Mouse (Mus musculus): ENCODE results near the gene Slx1b. TPM values are rescaled to one million over a fixed set of nuclear protein-coding genes. Genes with fewer than 3 reads are reported as not detected.

The Slx1b gene
- polyA plus RNA-seq (2021; fragmentation: Nextera tagmentation): 6.3 and 7.9 TPM in 2 replicates
- long read RNA-seq, experiment 1, transcript Slx1b-202 (5 exons, 1,390 nt): major isoform, 9 of 20 reads
- long read RNA-seq, experiment 1, transcript Slx1b-203 (6 exons, 3,152 nt): minor isoform, 8 of 20 reads
- long read RNA-seq, experiment 1, partial matches to known transcripts: 1 of 20 reads
- long read RNA-seq, experiment 1, other reads (novel, unspliced or antisense): 1 of 20 reads
- long read RNA-seq, experiment 2, transcript Slx1b-202 (5 exons, 1,390 nt): major isoform, 55 of 86 reads
- long read RNA-seq, experiment 2, transcript Slx1b-203 (6 exons, 3,152 nt): minor isoform, 16 of 86 reads
- long read RNA-seq, experiment 2, partial matches to known transcripts: 6 of 86 reads
- long read RNA-seq, experiment 2, other reads (novel, unspliced or antisense): 8 of 86 reads

GRCm38 (mm10) chr7:126695631-126696207 is at the start of gene Slx1b:
Gene Slx1b (minus strand): TSS chr7:126695784.

GRCm38 (mm10) chr7:126707442-126708174 is 12.0 kb upstream of the Slx1b start, which contains the start of gene Coro1a:
Gene Coro1a (minus strand): TSS chr7:126707787.

GRCm38 (mm10) chr7:126695210-126695611 is 373 bp downstream of the Slx1b start, which contains the start of gene Bola2:
Gene Bola2 (plus strand): TSS chr7:126695401.

GRCm38 (mm10) chr7:126676207-126676606 is 19.4 kb downstream of the Slx1b start, which contains the start of gene Sult1a1:
Gene Sult1a1 (minus strand): TSS chr7:126676432.

GRCm38 (mm10) chr7:126649231-126650051 is 46.1 kb downstream of the Slx1b start, which contains the start of gene Sgf29:
Gene Sgf29 (plus strand): TSS chr7:126649309.

Other genes with a start within 250 kb of the Slx1b start
- 0.13 and 0.16 TPM in 2 replicates for gene Atp2a1, start 232.7 kb downstream of the Slx1b start, polyA plus RNA-seq (2021; fragmentation: Nextera tagmentation)
- gene Sh2b1, start 220.4 kb downstream of the Slx1b start, polyA plus RNA-seq (2021; fragmentation: Nextera tagmentation): 32.6 and 36.0 TPM in 2 replicates
- 84.1 and 87.2 TPM in 2 replicates for gene Tufm, start 208.4 kb downstream of the Slx1b start, polyA plus RNA-seq (2021; fragmentation: Nextera tagmentation)
- gene Atxn2l, start 192.3 kb downstream of the Slx1b start, polyA plus RNA-seq (2021; fragmentation: Nextera tagmentation): 36.7 and 53.5 TPM in 2 replicates
- gene Eif3c, start 129.4 kb downstream of the Slx1b start, polyA plus RNA-seq (2021; fragmentation: Nextera tagmentation): 220 and 222 TPM in 2 replicates
- gene Apobr, start 110.8 kb downstream of the Slx1b start, polyA plus RNA-seq (2021; fragmentation: Nextera tagmentation): 0.18 and 0.43 TPM in 2 replicates
- 14.4 and 15.6 TPM in 2 replicates for gene Cln3, start 110.0 kb downstream of the Slx1b start, polyA plus RNA-seq (2021; fragmentation: Nextera tagmentation)
- not detected in 2 replicates for gene Il27, start 100.8 kb downstream of the Slx1b start, polyA plus RNA-seq (2021; fragmentation: Nextera tagmentation)
- gene Nupr1, start 64.9 kb downstream of the Slx1b start, polyA plus RNA-seq (2021; fragmentation: Nextera tagmentation): 23.0 and 25.6 TPM in 2 replicates
- gene Sgf29, start 46.5 kb downstream of the Slx1b start, polyA plus RNA-seq (2021; fragmentation: Nextera tagmentation): 29.6 and 29.9 TPM in 2 replicates
- 11.5 and 17.2 TPM in 2 replicates for gene Sult1a1, start 19.4 kb downstream of the Slx1b start, polyA plus RNA-seq (2021; fragmentation: Nextera tagmentation)
- 280 and 281 TPM in 2 replicates for gene Bola2, start 383 bp downstream of the Slx1b start, polyA plus RNA-seq (2021; fragmentation: Nextera tagmentation)
- 113 and 139 TPM in 2 replicates for gene Coro1a, start 12.0 kb upstream of the Slx1b start, polyA plus RNA-seq (2021; fragmentation: Nextera tagmentation)
- 44.9 and 49.7 TPM in 2 replicates for gene Mapk3, start 63.8 kb upstream of the Slx1b start, polyA plus RNA-seq (2021; fragmentation: Nextera tagmentation)
- gene Gdpd3, start 70.5 kb upstream of the Slx1b start, polyA plus RNA-seq (2021; fragmentation: Nextera tagmentation): 0.65 TPM in 1 of 2 replicates, not detected in the other
- gene Ypel3, start 81.2 kb upstream of the Slx1b start, polyA plus RNA-seq (2021; fragmentation: Nextera tagmentation): 240 and 274 TPM in 2 replicates
- gene Tbx6, start 85.7 kb upstream of the Slx1b start, polyA plus RNA-seq (2021; fragmentation: Nextera tagmentation): not detected in 2 replicates
- 52.4 and 61.8 TPM in 2 replicates for gene Ppp4c, start 96.7 kb upstream of the Slx1b start, polyA plus RNA-seq (2021; fragmentation: Nextera tagmentation)
- gene Fam57b, start 101.9 kb upstream of the Slx1b start, polyA plus RNA-seq (2021; fragmentation: Nextera tagmentation): 4.4 and 5.3 TPM in 2 replicates
- gene 4930451I11Rik, start 135.9 kb upstream of the Slx1b start, polyA plus RNA-seq (2021; fragmentation: Nextera tagmentation): not detected in 2 replicates
- gene Doc2a, start 151.6 kb upstream of the Slx1b start, polyA plus RNA-seq (2021; fragmentation: Nextera tagmentation): 6.7 and 7.2 TPM in 2 replicates
- gene Hirip3, start 166.2 kb upstream of the Slx1b start, polyA plus RNA-seq (2021; fragmentation: Nextera tagmentation): 2.4 and 3.8 TPM in 2 replicates
- gene Ino80e, start 166.6 kb upstream of the Slx1b start, polyA plus RNA-seq (2021; fragmentation: Nextera tagmentation): 46.0 and 48.1 TPM in 2 replicates
- gene Taok2, start 188.9 kb upstream of the Slx1b start, polyA plus RNA-seq (2021; fragmentation: Nextera tagmentation): 8.2 and 10.1 TPM in 2 replicates
- gene Tmem219, start 227.1 kb upstream of the Slx1b start, polyA plus RNA-seq (2021; fragmentation: Nextera tagmentation): 28.6 and 32.5 TPM in 2 replicates
- gene Kctd13, start 233.1 kb upstream of the Slx1b start, polyA plus RNA-seq (2021; fragmentation: Nextera tagmentation): 262 and 282 TPM in 2 replicates

Data from layer of hippocampus, adult 6 months (tissue).